Mouse (Mus musculus): ENCODE measurements around the gene Itga6.

- TF ChIP-seq CTCF (IDR thresholded peaks at IDR 0.05; ENCODE audit: borderline replicate concordance, insufficient read depth, low read length) (no peak), POLR2A (IDR thresholded peaks at IDR 0.05; ENCODE audit: low read depth, low read length) (no peak)
Measured at GRCm38 (mm10) chr2:71785260-71785659, 39.8 kb downstream of the Itga6 start.
